Mouse (Mus musculus) cerebellum, adult 2 months (tissue): ENCODE measurements around the gene Stim2.

Experiments used
- CTCF ChIP-seq: fragments of 200-500 bp; IDR thresholded peaks from 2 replicates; pipeline ENCODE4 v1.5.1; 2011; ENCODE audit warnings: low read depth, mild to moderate bottlenecking, control low read depth, low read length, moderate library complexity, borderline replicate concordance; ENCODE audit not compliant: insufficient read depth
- POLR2A ChIP-seq: fragments of 200-500 bp; IDR thresholded peaks from 2 replicates; pipeline ENCODE4 v1.6.1; 2011; ENCODE audit warnings: low read length, control low read depth, borderline replicate concordance; ENCODE audit not compliant: insufficient read depth

DNA sequence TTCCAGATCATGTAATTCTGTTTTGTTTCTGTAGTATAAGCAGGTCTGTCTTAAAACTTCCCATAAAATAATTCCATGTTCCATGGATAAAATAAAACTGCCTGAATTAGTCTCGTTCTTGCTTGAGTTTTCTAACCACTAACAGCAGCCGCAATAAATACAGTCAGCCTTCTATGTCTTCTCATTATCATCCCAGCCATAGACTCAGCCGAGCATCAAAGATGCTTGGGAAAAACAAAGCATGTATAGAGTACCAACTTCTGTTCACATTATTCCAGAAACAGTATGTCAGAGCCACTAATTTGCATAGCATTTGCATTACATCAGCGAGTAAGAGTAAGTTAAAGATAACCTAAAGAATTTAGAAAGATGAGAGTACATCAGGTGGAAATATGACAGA lies 25.4 kb upstream of the Stim2 start:
- no peak for TF ChIP-seq CTCF
- no peak for TF ChIP-seq POLR2A
